Mouse (Mus musculus) cerebellum, postnatal 14 days (tissue): ENCODE results near the gene Plppr4.

Source experiments
- DNase-seq, 2 experiments: peaks; one replicate each; pipeline ENCODE4 v3.0.0; 2021; ENCODE audit warnings: mixed read lengths in 2 of 2

Plppr4 gene

GRCm38 (mm10) chr3:117360528-117360927 is at the start of gene Plppr4:
Gene Plppr4, minus strand, starts transcription at chr3:117360876.
- peak; percentile 63 to 70 for DNase-seq

DNA sequence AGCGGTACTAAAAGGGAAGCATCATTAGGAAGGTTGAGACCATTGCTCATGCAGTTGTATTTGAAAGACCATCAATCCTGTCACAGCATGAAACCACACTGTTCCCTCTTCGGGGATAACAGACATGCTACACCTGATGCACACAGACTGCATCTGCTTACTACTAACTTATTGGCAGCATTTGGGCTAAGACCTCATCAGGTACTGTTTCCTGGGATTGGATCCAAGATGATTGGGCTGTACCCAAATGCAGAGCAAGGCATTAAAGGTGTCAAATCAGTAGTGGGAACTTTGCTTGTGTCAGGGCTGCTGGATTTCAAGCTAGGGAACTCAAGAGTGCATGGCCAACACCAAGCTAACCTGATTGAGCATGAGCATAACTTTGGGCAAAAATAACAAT is 45.1 kb upstream of the Plppr4 start:
- peak; percentile 24 to 43 for DNase-seq

DNA sequence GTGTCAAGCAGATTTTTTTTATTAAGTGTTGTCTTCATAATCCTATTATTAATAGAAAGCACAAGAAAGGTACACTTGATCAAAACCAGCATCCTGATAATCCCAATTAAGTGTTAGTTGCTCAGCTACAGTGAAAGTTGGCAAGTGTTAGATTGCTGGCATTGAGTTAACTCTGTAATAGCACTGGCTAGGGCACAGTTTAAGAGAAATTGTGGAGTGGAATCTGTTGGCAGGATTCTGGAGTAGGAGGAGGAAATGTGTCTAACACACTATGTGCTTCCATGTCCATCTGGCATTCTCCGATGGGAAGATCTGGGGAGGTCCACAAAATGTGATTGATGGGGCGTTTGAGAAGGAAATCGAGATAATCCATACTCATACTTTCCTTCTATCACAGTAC is 43.1 kb upstream of the Plppr4 start:
- DNase-seq = peak; percentile 46 to 64

- no peak for DNase-seq
Measured at GRCm38 (mm10) chr3:117366041-117366440, 5.4 kb upstream of the Plppr4 start.

GRCm38 (mm10) chr3:117359686-117360521 is 772 bp downstream of the Plppr4 start:
- DNase-seq = peak; percentile 78 to 82

DNA sequence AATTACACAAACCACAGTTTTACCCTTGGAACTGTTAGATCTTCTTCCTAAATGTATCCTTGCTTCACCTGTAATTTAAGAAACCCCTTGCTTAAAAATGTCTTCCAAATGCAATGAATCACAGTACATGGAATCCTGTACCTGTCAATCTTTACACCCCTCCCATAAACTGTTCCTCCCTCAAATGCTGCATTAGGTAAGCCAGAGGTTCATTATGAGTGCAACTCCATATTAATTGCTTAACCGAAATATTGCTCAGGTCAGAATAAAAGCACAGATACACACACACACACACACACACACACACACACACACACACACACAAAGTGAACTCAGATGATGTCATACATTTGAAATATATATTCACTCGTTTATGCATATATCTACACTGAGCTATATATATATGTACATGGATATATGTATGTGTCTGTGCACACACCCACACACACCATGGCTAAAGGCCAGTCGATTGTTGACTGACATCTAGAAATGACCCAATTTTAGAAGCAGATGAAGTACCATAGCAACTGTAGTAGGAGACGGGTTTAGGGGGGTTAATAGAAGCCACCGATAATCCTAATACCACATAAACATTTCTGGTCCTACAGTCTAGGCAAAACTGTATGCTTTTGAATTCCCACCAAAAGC is 1.6 kb downstream of the Plppr4 start:
- peak; percentile 29 to 43 for DNase-seq

DNA sequence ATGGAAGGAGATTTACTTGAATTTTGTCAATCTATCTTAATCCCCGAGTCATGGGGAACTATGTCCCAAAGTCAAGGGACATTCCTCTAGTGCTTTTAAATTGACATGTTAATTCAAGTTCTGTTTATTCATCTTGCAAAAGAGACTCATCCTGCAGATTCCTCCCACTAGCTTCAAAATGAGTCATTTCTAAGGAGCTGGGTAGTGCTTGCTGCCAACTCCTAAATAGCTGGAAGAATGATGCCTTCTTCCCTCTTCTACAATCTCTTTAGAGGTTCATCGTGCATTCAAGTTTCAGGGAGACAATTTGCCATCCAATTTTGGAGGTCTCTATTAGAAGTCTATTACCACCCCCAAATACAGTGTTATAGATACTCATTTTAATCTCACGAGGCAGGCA is 3.3 kb downstream of the Plppr4 start:
- no peak for DNase-seq

DNA sequence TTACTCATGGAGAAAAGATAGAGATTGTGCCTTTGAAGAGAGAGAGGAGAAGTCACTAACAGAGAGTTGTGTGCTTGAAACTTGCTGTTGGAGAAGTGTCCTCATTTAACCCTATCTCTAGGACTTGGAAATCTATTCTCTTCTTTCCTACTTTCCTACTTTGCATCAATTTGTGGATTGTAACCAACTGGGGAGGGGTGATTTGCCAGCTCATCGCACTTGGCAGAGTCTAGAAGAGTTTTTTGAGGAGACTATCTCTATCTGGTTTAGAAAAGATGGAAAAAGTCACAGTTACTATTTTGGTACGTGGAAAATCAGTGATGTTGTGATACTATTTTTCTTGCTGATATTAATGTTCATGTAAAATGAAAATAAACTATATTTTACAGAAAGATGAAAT is 6.7 kb downstream of the Plppr4 start:
- peak in 1 of 2 experiments; percentile 16 for DNase-seq

- DNase-seq = peak; percentile 91 to 92
Measured at GRCm38 (mm10) chr3:117346351-117346750, 14.3 kb downstream of the Plppr4 start.

DNA sequence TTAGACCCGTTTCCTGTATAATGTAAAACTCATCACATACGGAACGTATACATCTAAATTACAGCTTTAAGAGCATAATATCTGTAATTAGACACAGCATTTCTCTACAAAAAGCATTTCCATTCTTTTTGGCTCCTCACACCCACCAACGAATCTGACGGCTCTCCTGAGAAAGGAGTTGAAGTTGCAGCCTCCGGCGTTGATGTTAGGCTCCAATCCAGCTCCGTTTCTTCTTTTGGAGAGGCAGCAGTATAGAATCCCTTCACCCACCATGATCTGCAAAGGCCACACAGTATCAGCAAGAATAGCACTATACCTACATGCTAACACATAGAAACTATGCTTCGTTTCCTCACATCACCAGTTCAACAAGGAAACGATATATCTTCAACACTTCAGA is 29.2 kb downstream of the Plppr4 start:
- DNase-seq = no peak

DNA sequence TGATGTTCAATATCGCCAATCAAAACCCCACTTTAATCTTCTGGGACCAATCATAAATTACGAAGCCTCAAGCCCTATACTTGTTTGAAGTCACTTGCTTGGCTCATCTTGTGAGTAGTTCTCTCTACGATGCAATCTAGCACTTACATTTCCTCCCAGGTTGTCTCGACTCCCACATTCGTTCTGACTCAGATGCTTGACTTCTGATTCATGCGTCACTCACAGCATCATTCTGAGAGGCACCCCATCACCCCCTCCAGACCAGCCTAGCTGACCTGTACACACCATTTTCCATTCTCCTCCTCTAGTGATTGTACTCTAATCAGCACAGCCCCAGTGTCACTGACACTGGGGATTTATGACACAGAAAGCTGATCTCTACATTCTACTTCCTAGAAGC is 31.2 kb downstream of the Plppr4 start:
- no peak for DNase-seq

GRCm38 (mm10) chr3:117326551-117326950 is 34.1 kb downstream of the Plppr4 start:
- peak in 1 of 2 experiments; percentile 25 for DNase-seq

GRCm38 (mm10) chr3:117319671-117320070 is 41.0 kb downstream of the Plppr4 start:
- DNase-seq = no peak

- no peak for DNase-seq
Measured at GRCm38 (mm10) chr3:117313339-117313738, 47.3 kb downstream of the Plppr4 start.

GRCm38 (mm10) chr3:117312097-117312496 is 48.6 kb downstream of the Plppr4 start:
- no peak for DNase-seq

DNA sequence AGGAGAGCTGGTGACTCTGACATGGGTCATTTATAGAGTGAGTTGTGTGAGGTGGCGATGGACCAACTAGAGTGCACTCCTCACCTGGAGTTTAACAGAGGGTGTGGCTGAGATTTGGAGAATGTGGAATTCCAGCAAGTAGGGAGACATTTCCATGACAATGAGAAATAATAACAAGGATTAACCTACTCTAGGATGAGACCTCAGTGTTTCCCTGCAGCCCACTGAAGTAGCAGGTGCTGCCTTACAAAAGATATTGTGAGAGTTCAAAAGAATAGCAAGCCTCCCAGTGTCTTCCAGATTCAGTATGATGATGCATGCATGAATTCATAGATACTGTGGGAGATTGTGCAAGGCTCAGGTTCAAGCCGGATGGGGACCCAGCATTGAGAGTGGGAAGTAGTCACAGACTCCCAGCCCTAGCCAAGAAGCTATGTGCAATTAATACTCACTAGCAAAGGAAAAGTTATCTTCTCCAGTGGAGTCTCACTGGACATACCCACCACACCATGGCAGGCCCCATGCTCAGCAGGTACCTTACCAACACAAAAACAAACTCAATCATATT is 49.8 kb downstream of the Plppr4 start:
- DNase-seq = no peak

DNA sequence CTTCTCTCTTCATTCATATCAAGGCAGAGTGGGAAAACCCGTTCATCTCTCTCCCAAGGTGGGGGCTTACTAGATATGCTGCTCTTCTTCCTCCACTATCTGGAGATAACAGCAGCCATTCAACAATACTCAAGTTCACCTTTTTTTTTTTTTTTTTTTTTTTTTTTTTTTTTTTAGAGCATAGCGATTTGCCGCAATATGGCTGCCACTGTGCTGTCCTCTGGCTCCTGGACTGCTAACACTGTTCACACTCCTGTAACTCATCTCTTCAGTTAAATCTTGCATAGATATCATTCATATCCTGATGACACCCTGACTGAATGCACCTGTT is 51.1 kb downstream of the Plppr4 start:
- no peak for DNase-seq

GRCm38 (mm10) chr3:117308895-117309579 is 51.6 kb downstream of the Plppr4 start:
- DNase-seq = peak in 1 of 2 experiments; percentile 17

DNA sequence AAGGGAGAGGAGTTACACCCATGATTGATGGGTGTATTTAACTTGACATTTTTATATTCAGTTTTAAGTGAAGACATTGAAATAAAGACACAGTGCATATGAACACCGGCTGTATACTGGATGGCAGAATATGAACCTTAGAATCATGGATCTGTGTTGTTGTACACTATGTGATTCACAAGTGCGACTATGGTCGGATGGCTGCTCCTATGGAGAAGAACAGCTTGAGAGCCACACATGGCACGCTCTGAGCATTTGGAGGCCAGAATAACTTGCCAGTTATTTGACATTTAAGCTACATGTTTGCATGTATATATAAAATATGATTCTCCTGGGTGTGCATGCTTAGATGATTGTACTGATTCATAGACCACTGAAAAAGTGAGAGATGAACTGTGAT is 53.1 kb downstream of the Plppr4 start:
- DNase-seq = peak in 1 of 2 experiments; percentile 28

- DNase-seq = no peak
Measured at GRCm38 (mm10) chr3:117304037-117304436, 56.6 kb downstream of the Plppr4 start.

- no peak for DNase-seq
Measured at GRCm38 (mm10) chr3:117300735-117301271, 59.9 kb downstream of the Plppr4 start.

GRCm38 (mm10) chr3:117297735-117298134 is 62.9 kb downstream of the Plppr4 start:
- DNase-seq = no peak

GRCm38 (mm10) chr3:117294308-117294925 is 66.3 kb downstream of the Plppr4 start:
- DNase-seq = no peak
